In genomic region chr7:110718505-110718904, GRCm38 (mm10) we compare ENCODE assay signal across 22 mouse cellular contexts.
"Had no signal": no experiment of that assay in that cellular context is flagged by ENCODE, and none has a peak within 500 bp of the region (broad histone marks: within the 10 kb centered on the region; RNA-seq: fewer than 3 reads in every experiment).

No protein-coding gene starts in this region.

- H3K9me3 ChIP-seq: limb, embryonic 10.5 days; limb, embryonic 13.5 days; liver, embryonic 12.5 days; liver, embryonic 15.5 days; lung, embryonic 15.5 days; midbrain, embryonic 10.5 days; neural tube, embryonic 12.5 days; neural tube, embryonic 15.5 days; stomach, embryonic 15.5 days had no signal

- H3K36me3 ChIP-seq: limb, embryonic 10.5 days; limb, embryonic 13.5 days; liver, embryonic 12.5 days; liver, embryonic 15.5 days; lung, embryonic 15.5 days; midbrain, embryonic 10.5 days; neural tube, embryonic 12.5 days; neural tube, embryonic 15.5 days; stomach, embryonic 15.5 days had no signal

- H3K4me1 ChIP-seq: limb, embryonic 10.5 days; limb, embryonic 13.5 days; liver, embryonic 12.5 days; liver, embryonic 15.5 days; lung, embryonic 15.5 days; megakaryocyte, embryonic 14.5 days; midbrain, embryonic 10.5 days; neural tube, embryonic 12.5 days; neural tube, embryonic 15.5 days; stomach, embryonic 15.5 days had no signal

- H3K4me3 ChIP-seq: layer of hippocampus, adult 2 months; limb, embryonic 10.5 days; limb, embryonic 13.5 days; liver, embryonic 12.5 days; liver, embryonic 15.5 days; lung, embryonic 15.5 days; megakaryocyte, embryonic 14.5 days; midbrain, embryonic 10.5 days; neural tube, embryonic 12.5 days; neural tube, embryonic 15.5 days; stomach, embryonic 15.5 days had no signal

- H3K27ac ChIP-seq: layer of hippocampus, adult 2 months; limb, embryonic 10.5 days; limb, embryonic 13.5 days; liver, embryonic 12.5 days; liver, embryonic 15.5 days; lung, embryonic 15.5 days; midbrain, embryonic 10.5 days; neural tube, embryonic 12.5 days; neural tube, embryonic 15.5 days; stomach, embryonic 15.5 days had no signal

- DNase-seq: kidney, postnatal 14 days; layer of hippocampus, adult 9-11 months; liver; lung, adult 18-20 months; lung, postnatal 10 days; lung, postnatal 36 days; midbrain, embryonic 14.5 days; retina, postnatal 1 day; right cerebral cortex, postnatal 25 days; spleen, adult 18-20 months; thymus, postnatal 25 days had no signal

- H3K27me3 ChIP-seq: limb, embryonic 13.5 days; lung, embryonic 15.5 days; neural tube, embryonic 12.5 days; neural tube, embryonic 15.5 days; stomach, embryonic 15.5 days had no signal
